Mouse (Mus musculus): ENCODE results near the gene Gm10135.
"Not testable (repeated sequence)": the region's sequence is repeated elsewhere in the genome, so short reads cannot be mapped to it uniquely, and the experiment has no call there.

Gene Gm10135

GRCm38 (mm10) chr5:72960096-72960495 is 14.4 kb downstream of the Gm10135 start:
- DNase-seq (ENCODE audit: low read depth) = peak; percentile 42

- DNase-seq (ENCODE audit: low read depth) = no peak
These were observed 17.2 kb downstream of the Gm10135 start for GRCm38 (mm10) chr5:72957281-72957680.

GRCm38 (mm10) chr5:72953996-72954604 is 20.4 kb downstream of the Gm10135 start:
- DNase-seq (ENCODE audit: low read depth) = peak; percentile 29

GRCm38 (mm10) chr5:72950252-72950651 is 24.2 kb downstream of the Gm10135 start:
- DNase-seq (ENCODE audit: low read depth) = peak; percentile 58

GRCm38 (mm10) chr5:72948136-72948535 is 26.4 kb downstream of the Gm10135 start:
- no peak for DNase-seq (ENCODE audit: low read depth)

GRCm38 (mm10) chr5:72940906-72941432 is 33.5 kb downstream of the Gm10135 start:
- DNase-seq (ENCODE audit: low read depth) = peak; percentile 64

- no peak for DNase-seq (ENCODE audit: low read depth)
These were observed 35.2 kb downstream of the Gm10135 start for GRCm38 (mm10) chr5:72939311-72939710.

- DNase-seq (ENCODE audit: low read depth) = not testable (repeated sequence)
These were observed 36.1 kb downstream of the Gm10135 start for GRCm38 (mm10) chr5:72938421-72938820.

GRCm38 (mm10) chr5:72933026-72933675 is 41.4 kb downstream of the Gm10135 start:
- DNase-seq (ENCODE audit: low read depth) = no peak

GRCm38 (mm10) chr5:72927074-72927473 is 47.4 kb downstream of the Gm10135 start:
- no peak for DNase-seq (ENCODE audit: low read depth)

- DNase-seq (ENCODE audit: low read depth) = no peak
These were observed 51.7 kb downstream of the Gm10135 start for GRCm38 (mm10) chr5:72922796-72923195.

GRCm38 (mm10) chr5:72921171-72921570 is 53.3 kb downstream of the Gm10135 start:
- no peak for DNase-seq (ENCODE audit: low read depth)

GRCm38 (mm10) chr5:72920416-72920815 is 54.1 kb downstream of the Gm10135 start:
- DNase-seq (ENCODE audit: low read depth) = no peak

GRCm38 (mm10) chr5:72916851-72917250 is 57.7 kb downstream of the Gm10135 start:
- peak; percentile 49 for DNase-seq (ENCODE audit: low read depth)

GRCm38 (mm10) chr5:72916048-72916447 is 58.5 kb downstream of the Gm10135 start:
- DNase-seq (ENCODE audit: low read depth) = no peak

Data from 416B (cell line).